ENCODE assay signal across 27 mouse cellular contexts in genomic region chr8:126504492-126505182, GRCm38 (mm10). TPM values are rescaled to one million over a fixed set of nuclear protein-coding genes. Genes with fewer than 3 reads are reported as not detected.
DNase-seq lines count a peak whose midpoint lies in the region; ATAC-seq and TF ChIP-seq lines count a peak whose summit lies in the region.
"Had no signal": no experiment of that assay in that cellular context is flagged by ENCODE, and none has a peak within 500 bp of the region (broad histone marks: within the 10 kb centered on the region; RNA-seq: fewer than 3 reads in every experiment).

No protein-coding gene starts in this region.

- ATAC-seq in embryonic facial prominence, embryonic 12.5 days (ENCODE audit: insufficient number of reproducible peaks, insufficient read depth, low FRiP score, low TSS enrichment): 0 out of 2 replicates have a peak, but pooled peaks have one; percentile 41
- peak; percentile 62; the same call in 1 of the 2 replicates for ATAC-seq in lung, embryonic 14.5 days (ENCODE audit: insufficient read depth)
- ATAC-seq: activated CD4-positive, CD25-positive, alpha-beta regulatory T cell, adult 4 months; forebrain, postnatal 0 days; inflammation-experienced regulatory T-cells, adult 6 months; midbrain, embryonic 13.5 days had no signal

- no peak for TF ChIP-seq CTCF in lung, embryonic 14.5 days (IDR thresholded peaks at IDR 0.05; ENCODE audit: low read depth)
- no peak for TF ChIP-seq CTCF in lung, adult 2 months (IDR thresholded peaks at IDR 0.05; ENCODE audit: insufficient read depth, low read length)
- TF ChIP-seq CTCF in thymus, adult 2 months (IDR thresholded peaks at IDR 0.05; ENCODE audit: borderline replicate concordance, control insufficient read depth, extremely low read depth, insufficient read depth, low read length, poor library complexity): no peak

- TF ChIP-seq POLR2A in lung, adult 2 months (IDR thresholded peaks at IDR 0.05; ENCODE audit: borderline replicate concordance, extremely low read depth, low read depth, low read length): no peak
- TF ChIP-seq POLR2A in thymus, adult 2 months (IDR thresholded peaks at IDR 0.05; ENCODE audit: control insufficient read depth, extremely low read depth, insufficient read depth, low read length, poor library complexity): no peak

- no peak overlapping the region for H3K4me3 ChIP-seq in embryonic facial prominence, embryonic 12.5 days
- no peak overlapping the region for H3K4me3 ChIP-seq in embryonic facial prominence, embryonic 10.5 days
- no peak overlapping the region for H3K4me3 ChIP-seq in lung, embryonic 14.5 days (ENCODE audit: low read depth, low read length)
- H3K4me3 ChIP-seq in lung, adult 2 months (replicated peaks; ENCODE audit: extremely low read depth, low read depth, low read length): no peak overlapping the region
- H3K4me3 ChIP-seq in thymus, adult 2 months (ENCODE audit: control insufficient read depth, insufficient read depth, low read length): no peak overlapping the region
- H3K4me3 ChIP-seq: forebrain, embryonic 12.5 days; hindbrain, embryonic 10.5 days; hindbrain, embryonic 15.5 days; limb, embryonic 10.5 days; limb, embryonic 15.5 days; megakaryocyte, embryonic 14.5 days; midbrain, embryonic 13.5 days had no signal

- no peaks in the 10 kb centered on the region for H3K27me3 ChIP-seq in embryonic facial prominence, embryonic 12.5 days
- H3K27me3 ChIP-seq in embryonic facial prominence, embryonic 10.5 days (replicated peaks; ENCODE audit: low read depth, poor library complexity, severe bottlenecking): no peaks in the 10 kb centered on the region
- no peaks in the 10 kb centered on the region for H3K27me3 ChIP-seq in lung, embryonic 14.5 days (ENCODE audit: insufficient read depth, low read length)
- no peaks in the 10 kb centered on the region for H3K27me3 ChIP-seq in thymus, adult 2 months (ENCODE audit: control insufficient read depth, insufficient read depth, low read length)
- H3K27me3 ChIP-seq: CH12.LX; hindbrain, embryonic 15.5 days; limb, embryonic 15.5 days had no signal

- DNase-seq in embryonic facial prominence, embryonic 10.5 days (ENCODE audit: low spot score): no peak
- peak; percentile 52 for DNase-seq in lung, embryonic 14.5 days
- DNase-seq in lung, adult 2 months: no peak
- DNase-seq in thymus, adult 2 months: peak; percentile 22
- DNase-seq in thymus, adult 18-20 months: no peak
- DNase-seq in thymus, postnatal 4 days: peak; percentile 54
- DNase-seq in yolk sac, embryonic 10.5 days (ENCODE audit: low spot score): no peak
- DNase-seq: adrenal gland, adult 8-10 months; cerebellum, adult 2 months; cerebellum, postnatal 14 days; forebrain, postnatal 0 days; heart, postnatal 14 days; kidney, adult 11 months; kidney, postnatal 4 days; layer of hippocampus, postnatal 36 days had no signal

- H3K27ac ChIP-seq in embryonic facial prominence, embryonic 12.5 days: no peak overlapping the region
- no peak overlapping the region for H3K27ac ChIP-seq in embryonic facial prominence, embryonic 10.5 days (replicated peaks)
- H3K27ac ChIP-seq in lung, embryonic 14.5 days (ENCODE audit: low read depth): peak overlapping the region; percentile 74
- no peak overlapping the region for H3K27ac ChIP-seq in thymus, adult 2 months (ENCODE audit: control insufficient read depth, insufficient read depth, low read length)
- H3K27ac ChIP-seq: forebrain, embryonic 12.5 days; hindbrain, embryonic 10.5 days; hindbrain, embryonic 15.5 days; limb, embryonic 10.5 days; limb, embryonic 15.5 days; liver, embryonic 14.5 days; midbrain, embryonic 13.5 days had no signal

- no peak overlapping the region for H3K4me2 ChIP-seq in embryonic facial prominence, embryonic 12.5 days (replicated peaks)
- peak overlapping the region; percentile 11; the same call in 1 of the 2 replicates for H3K4me2 ChIP-seq in lung, embryonic 14.5 days
- H3K4me2 ChIP-seq: forebrain, embryonic 12.5 days; hindbrain, embryonic 15.5 days; limb, embryonic 15.5 days; midbrain, embryonic 13.5 days had no signal

- H3K4me1 ChIP-seq in embryonic facial prominence, embryonic 12.5 days: 0 out of 2 replicates have a peak, but pooled peaks cover 5% of the 10 kb centered on the region
- H3K4me1 ChIP-seq in embryonic facial prominence, embryonic 10.5 days: 0 out of 2 replicates have a peak, but pooled peaks cover 10% of the 10 kb centered on the region
- no peaks in the 10 kb centered on the region for H3K4me1 ChIP-seq in lung, embryonic 14.5 days (ENCODE audit: insufficient read depth)
- H3K4me1 ChIP-seq in lung, adult 2 months (ENCODE audit: control insufficient read depth, insufficient read depth, low read length): no peaks in the 10 kb centered on the region
- H3K4me1 ChIP-seq in thymus, adult 2 months (replicated peaks; ENCODE audit: control insufficient read depth, insufficient read depth, low read length): peaks cover 12% of the 10 kb centered on the region
- H3K4me1 ChIP-seq: forebrain, embryonic 12.5 days; hindbrain, embryonic 15.5 days; midbrain, embryonic 13.5 days had no signal

- no peaks in the 10 kb centered on the region for H3K36me3 ChIP-seq in embryonic facial prominence, embryonic 12.5 days
- no peaks in the 10 kb centered on the region for H3K36me3 ChIP-seq in embryonic facial prominence, embryonic 10.5 days (replicated peaks)
- H3K36me3 ChIP-seq in lung, embryonic 14.5 days (ENCODE audit: insufficient read depth): no peaks in the 10 kb centered on the region
- no peaks in the 10 kb centered on the region for H3K36me3 ChIP-seq in thymus, adult 2 months (ENCODE audit: control insufficient read depth, insufficient read depth, low read length)
- H3K36me3 ChIP-seq: forebrain, embryonic 12.5 days; hindbrain, embryonic 10.5 days; hindbrain, embryonic 15.5 days; limb, embryonic 10.5 days; limb, embryonic 15.5 days; midbrain, embryonic 13.5 days had no signal

- 69% methylated on average over 16 of the region's 16 CpGs for WGBS in embryonic facial prominence, embryonic 12.5 days
- 82% methylated on average over 16 of the region's 16 CpGs for WGBS in embryonic facial prominence, embryonic 10.5 days
- 53% methylated on average over 16 of the region's 16 CpGs for WGBS in lung, embryonic 14.5 days
- 61% methylated on average over 16 of the region's 16 CpGs for WGBS in lung, adult 2 months
- 59% methylated on average over 16 of the region's 16 CpGs for WGBS in thymus, adult 2 months

- H3K9ac ChIP-seq in embryonic facial prominence, embryonic 12.5 days: no peak overlapping the region
- H3K9ac ChIP-seq in lung, embryonic 14.5 days: no peak overlapping the region
- H3K9ac ChIP-seq: forebrain, embryonic 12.5 days; forebrain, postnatal 0 days; hindbrain, embryonic 15.5 days; limb, embryonic 15.5 days; liver, embryonic 14.5 days; midbrain, embryonic 13.5 days had no signal

- no peaks in the 10 kb centered on the region for H3K9me3 ChIP-seq in embryonic facial prominence, embryonic 12.5 days
- H3K9me3 ChIP-seq in embryonic facial prominence, embryonic 10.5 days: 0 out of 2 replicates have a peak, but pooled peaks cover 3% of the 10 kb centered on the region
- no peaks in the 10 kb centered on the region for H3K9me3 ChIP-seq in lung, embryonic 14.5 days (ENCODE audit: low read depth, low read length)
- H3K9me3 ChIP-seq: forebrain, embryonic 12.5 days; hindbrain, embryonic 10.5 days; hindbrain, embryonic 15.5 days; limb, embryonic 10.5 days; limb, embryonic 15.5 days had no signal

RNA-seq across cellular contexts. Expression of gene Tarbp1, which starts 29.8 kb away (rescaled TPM):
- polyA plus RNA-seq in embryonic facial prominence, embryonic 12.5 days (2016; fragmentation: Nextera tagmentation; extraction: Ambion mirVana): 3.0 and 3.2 TPM in 2 replicates
- polyA plus RNA-seq in embryonic facial prominence, embryonic 10.5 days (2016; fragmentation: Nextera tagmentation; extraction: Ambion mirVana): 2.7 and 2.8 TPM in 2 replicates
- 5.0 TPM in 2 replicates for polyA plus RNA-seq in lung, embryonic 14.5 days (2014; fragmentation: Nextera tagmentation; extraction: Ambion mirVana)
- 4.4 TPM in 2 replicates for polyA plus RNA-seq in lung, adult 2 months (2012; rRNA removed)
- 10.4 and 12.9 TPM in 2 replicates for polyA plus RNA-seq in thymus, adult 2 months (2012; rRNA removed)

Comparison
In these comparisons a context has a peak if more than half of its experiments do, and no peak if none do; other contexts are left out.
1. DNase-seq: peak in lung, embryonic 14.5 days (single experiment), thymus, adult 2 months (single experiment) and thymus, postnatal 4 days (single experiment); none in embryonic facial prominence, embryonic 10.5 days (single experiment), lung, adult 2 months (single experiment), thymus, adult 18-20 months (0 of 2) and yolk sac, embryonic 10.5 days (single experiment).